Comparison of ENCODE assay signal across 29 mouse cellular contexts in the genomic region with DNA sequence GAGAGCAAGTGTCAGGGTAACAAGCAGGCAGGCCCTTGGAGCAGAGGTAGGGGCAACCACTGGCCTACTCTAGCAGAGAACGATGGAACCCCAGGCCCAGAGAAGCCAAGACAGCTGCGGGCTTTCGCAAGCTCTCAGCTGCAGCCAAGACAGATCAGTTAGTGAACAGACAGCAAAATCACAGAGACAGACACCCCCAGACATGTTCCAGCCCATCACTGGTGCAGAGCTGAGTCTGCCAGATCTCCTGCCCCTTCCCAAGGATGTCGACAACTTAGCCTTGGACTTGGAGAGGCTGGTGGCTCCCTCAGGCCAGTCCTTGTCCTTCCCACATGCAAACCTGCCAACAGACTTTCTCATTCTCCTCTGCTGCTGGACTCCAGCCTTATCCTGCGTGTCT. TPM values are rescaled to one million over a fixed set of nuclear protein-coding genes. Genes with fewer than 3 reads are reported as not detected.
DNase-seq lines count a peak whose midpoint lies in the region; ATAC-seq and TF ChIP-seq lines count a peak whose summit lies in the region.
"Had no signal": no experiment of that assay in that cellular context is flagged by ENCODE, and none has a peak within 500 bp of the region (broad histone marks: within the 10 kb centered on the region; RNA-seq: fewer than 3 reads in every experiment).

No protein-coding gene starts in this region.

- no peak for TF ChIP-seq POLR2A in heart, adult 2 months (IDR thresholded peaks at IDR 0.05; ENCODE audit: insufficient read depth, low read depth, low read length)

- no peak overlapping the region for H3K27ac ChIP-seq in heart, adult 2 months
- H3K27ac ChIP-seq in lung, embryonic 16.5 days (ENCODE audit: low read length): no peak overlapping the region
- H3K27ac ChIP-seq: forebrain, embryonic 10.5 days; heart, embryonic 13.5 days; hindbrain, embryonic 15.5 days; kidney, postnatal 0 days; left cerebral cortex, adult 2 months; limb, embryonic 15.5 days; liver, embryonic 14.5 days; macrophage; midbrain, embryonic 15.5 days; neural tube, embryonic 13.5 days had no signal

- no peak for TF ChIP-seq CTCF in heart, adult 2 months (IDR thresholded peaks at IDR 0.05)

- H3K9me3 ChIP-seq in lung, embryonic 16.5 days (ENCODE audit: control insufficient read depth, low read length): no peaks in the 10 kb centered on the region
- H3K9me3 ChIP-seq: forebrain, embryonic 10.5 days; heart, embryonic 13.5 days; hindbrain, embryonic 15.5 days; limb, embryonic 15.5 days; midbrain, embryonic 15.5 days; neural tube, embryonic 13.5 days had no signal

- H3K4me3 ChIP-seq in heart, adult 2 months: no peak overlapping the region
- no peak overlapping the region for H3K4me3 ChIP-seq in lung, embryonic 16.5 days (ENCODE audit: low read length)
- H3K4me3 ChIP-seq: forebrain, embryonic 10.5 days; heart, embryonic 13.5 days; hindbrain, embryonic 15.5 days; left cerebral cortex, adult 2 months; limb, embryonic 15.5 days; midbrain, embryonic 15.5 days; neural tube, embryonic 13.5 days had no signal

- ATAC-seq in lung, embryonic 16.5 days (ENCODE audit: low read depth): peak; percentile 74
- ATAC-seq: activated CD4-positive, CD25-positive, alpha-beta regulatory T cell, adult 4 months; forebrain, embryonic 16.5 days; midbrain, embryonic 15.5 days had no signal

- H3K9ac ChIP-seq in heart, adult 2 months (ENCODE audit: low read depth, low read length): no peak overlapping the region
- no peak overlapping the region for H3K9ac ChIP-seq in lung, embryonic 16.5 days (ENCODE audit: low read length)
- H3K9ac ChIP-seq: heart, embryonic 13.5 days; hindbrain, embryonic 15.5 days; limb, embryonic 15.5 days; liver, embryonic 14.5 days; midbrain, embryonic 15.5 days; neural tube, embryonic 13.5 days had no signal

- no peak overlapping the region for H3K4me2 ChIP-seq in lung, embryonic 16.5 days (ENCODE audit: low read depth, low read length)
- H3K4me2 ChIP-seq: heart, embryonic 13.5 days; hindbrain, embryonic 15.5 days; limb, embryonic 15.5 days; midbrain, embryonic 15.5 days; neural tube, embryonic 13.5 days had no signal

- no peak for TF ChIP-seq EP300 in heart, adult 2 months (IDR thresholded peaks at IDR 0.05; ENCODE audit: insufficient read depth, low read depth, low read length)

- no peaks in the 10 kb centered on the region for H3K4me1 ChIP-seq in heart, adult 2 months (ENCODE audit: control insufficient read depth, insufficient read depth, low read length)
- H3K4me1 ChIP-seq in lung, embryonic 16.5 days (replicated peaks; ENCODE audit: control insufficient read depth, insufficient read depth, low read length): peaks cover 1% of the 10 kb centered on the region

- H3K36me3 ChIP-seq in heart, adult 2 months (ENCODE audit: control insufficient read depth, insufficient read depth, low read length): no peaks in the 10 kb centered on the region
- H3K36me3 ChIP-seq in lung, embryonic 16.5 days (ENCODE audit: control insufficient read depth, insufficient read depth, low read length): no peaks in the 10 kb centered on the region
- H3K36me3 ChIP-seq: forebrain, embryonic 10.5 days; heart, embryonic 13.5 days; hindbrain, embryonic 15.5 days; limb, embryonic 15.5 days; midbrain, embryonic 15.5 days; neural tube, embryonic 13.5 days had no signal

- 78% methylated on average over 5 of the region's 5 CpGs for WGBS in heart, adult 2 months
- 55% methylated on average over 5 of the region's 5 CpGs for WGBS in lung, embryonic 16.5 days

- intact Hi-C loops in heart, adult 2 months (cut with DNase I): no loop called here
- intact Hi-C loops in heart, postnatal 14 days (cut with DNase I): no loop called here

- no peaks in the 10 kb centered on the region for H3K79me2 ChIP-seq in heart, adult 2 months (replicated peaks; ENCODE audit: control insufficient read depth, insufficient read depth, low read length)

- H3K27me3 ChIP-seq in heart, adult 2 months (ENCODE audit: control insufficient read depth, insufficient read depth, low read length): no peaks in the 10 kb centered on the region
- H3K27me3 ChIP-seq in lung, embryonic 16.5 days (ENCODE audit: control insufficient read depth, insufficient read depth, low read depth, low read length): no peaks in the 10 kb centered on the region
- H3K27me3 ChIP-seq: hindbrain, embryonic 15.5 days; limb, embryonic 15.5 days; midbrain, embryonic 15.5 days; neural tube, embryonic 13.5 days had no signal

- peak; percentile 31 to 33 for DNase-seq in heart, adult 2 months
- DNase-seq in heart, postnatal 14 days: no peak
- no peak for DNase-seq in lung, postnatal 14 days
- peak; percentile 20 for DNase-seq in lung, postnatal 10 days
- no peak for DNase-seq in right cerebral cortex, postnatal 4 days
- no peak for DNase-seq in left cerebral cortex, adult 11 months (ENCODE audit: low spot score)
- DNase-seq: adrenal gland, postnatal 10 days; cerebellum, adult 18-20 months; cerebellum, postnatal 14 days; kidney, adult 2 months; layer of hippocampus, adult 9-11 months; right cerebral cortex, adult 18-20 months had no signal

RNA-seq across cellular contexts. Expression of a gene that starts 33.0 kb away (rescaled TPM):
- total RNA-seq in heart, adult 2 months (2021): not detected
- polyA plus RNA-seq in heart, adult 2 months (2012; rRNA removed): 0.55 TPM in 1 of 2 replicates, not detected in the other
- total RNA-seq in heart, postnatal 14 days (2021): not detected
- 0.74 and 0.85 TPM in 2 replicates for polyA plus RNA-seq in lung, embryonic 16.5 days (2015; fragmentation: Nextera tagmentation; extraction: Ambion mirVana)
- total RNA-seq: adrenal gland, postnatal 10 days; hematopoietic stem cell, adult 5-6 weeks; left cerebral cortex, adult 2 months; left cerebral cortex, postnatal 36 days; MEL had no signal
- polyA plus RNA-seq: activated CD4-positive, CD25-positive, alpha-beta regulatory T cell, adult 4 months; C2C12; forebrain, embryonic 10.5 days; kidney, adult 2 months; kidney, postnatal 0 days; macrophage had no signal

Comparison
In these comparisons a context has a peak if more than half of its experiments do, and no peak if none do; other contexts are left out.
1. DNase-seq: peak in heart, adult 2 months (2 of 2) and lung, postnatal 10 days (single experiment); none in heart, postnatal 14 days (0 of 2), lung, postnatal 14 days (single experiment), right cerebral cortex, postnatal 4 days (single experiment) and left cerebral cortex, adult 11 months (single experiment).